Mouse (Mus musculus): Measurements from ENCODE around the gene Otud7a. TPM values are rescaled to one million over a fixed set of nuclear protein-coding genes. Genes with fewer than 3 reads are reported as not detected.

Gene Otud7a
- polyA plus RNA-seq, 1 experiment from 2014 or later = 0.13 TPM

- TF ChIP-seq CTCF (IDR thresholded peaks at IDR 0.05; ENCODE audit: low read depth) = no peak
- Histone ChIP-seq H3K36me3 (ENCODE audit: control insufficient read depth, insufficient read depth) (no peaks in the 10 kb centered on the region), H3K9ac (ENCODE audit: low read depth, low read length) (no peak overlapping the region), H3K27ac (ENCODE audit: low read depth, low read length) (no peak overlapping the region), H3K9me3 (ENCODE audit: control insufficient read depth) (no peaks in the 10 kb centered on the region), H3K4me3 (ENCODE audit: low read depth, low read length) (no peak overlapping the region), H3K4me2 (replicated peaks; ENCODE audit: low read depth) (no peak overlapping the region), H3K27me3 (replicated peaks; ENCODE audit: control insufficient read depth, insufficient read depth, low read length) (no peaks in the 10 kb centered on the region), H3K4me1 (replicated peaks; ENCODE audit: control insufficient read depth, insufficient read depth, low read length) (no peaks in the 10 kb centered on the region)
- WGBS = 80% methylated on average over 3 of the region's 3 CpGs
- no peak for ATAC-seq
Observed at GRCm38 (mm10) chr7:63523051-63523450, 78.5 kb downstream of the Otud7a start.

GRCm38 (mm10) chr7:63540293-63540692 is 95.7 kb downstream of the Otud7a start:
- Histone ChIP-seq H3K9ac (ENCODE audit: low read depth, low read length) (no peak overlapping the region), H3K4me2 (replicated peaks; ENCODE audit: low read depth) (no peak overlapping the region), H3K27me3 (replicated peaks; ENCODE audit: control insufficient read depth, insufficient read depth, low read length) (no peaks in the 10 kb centered on the region), H3K4me3 (ENCODE audit: low read depth, low read length) (no peak overlapping the region), H3K4me1 (replicated peaks; ENCODE audit: control insufficient read depth, insufficient read depth, low read length) (no peaks in the 10 kb centered on the region), H3K9me3 (ENCODE audit: control insufficient read depth) (no peaks in the 10 kb centered on the region), H3K27ac (ENCODE audit: low read depth, low read length) (no peak overlapping the region), H3K36me3 (ENCODE audit: control insufficient read depth, insufficient read depth) (no peaks in the 10 kb centered on the region)
- TF ChIP-seq CTCF (IDR thresholded peaks at IDR 0.05; ENCODE audit: low read depth) = no peak
- 97% methylated on average over 4 of the region's 4 CpGs for WGBS
- no peak for ATAC-seq

- no peak overlapping the region for H3K4me2 ChIP-seq (replicated peaks; ENCODE audit: low read depth)
- no peaks in the 10 kb centered on the region for H3K27me3 ChIP-seq (replicated peaks; ENCODE audit: control insufficient read depth, insufficient read depth, low read length)
- H3K36me3 ChIP-seq (ENCODE audit: control insufficient read depth, insufficient read depth) = no peaks in the 10 kb centered on the region
- WGBS = 65% methylated on average over 1 of the region's 1 CpGs
- H3K4me3 ChIP-seq (ENCODE audit: low read depth, low read length) = no peak overlapping the region
- TF ChIP-seq CTCF (IDR thresholded peaks at IDR 0.05; ENCODE audit: low read depth) = no peak
- H3K9me3 ChIP-seq (ENCODE audit: control insufficient read depth) = no peaks in the 10 kb centered on the region
- H3K4me1 ChIP-seq (replicated peaks; ENCODE audit: control insufficient read depth, insufficient read depth, low read length) = no peaks in the 10 kb centered on the region
- no peak overlapping the region for H3K27ac ChIP-seq (ENCODE audit: low read depth, low read length)
- no peak for ATAC-seq
- no peak overlapping the region for H3K9ac ChIP-seq (ENCODE audit: low read depth, low read length)
Observed at GRCm38 (mm10) chr7:63554457-63554856, 109.9 kb downstream of the Otud7a start.

- Histone ChIP-seq H3K4me2 (replicated peaks; ENCODE audit: low read depth) (no peak overlapping the region), H3K27ac (ENCODE audit: low read depth, low read length) (no peak overlapping the region), H3K9me3 (ENCODE audit: control insufficient read depth) (no peaks in the 10 kb centered on the region), H3K9ac (ENCODE audit: low read depth, low read length) (no peak overlapping the region), H3K4me3 (ENCODE audit: low read depth, low read length) (no peak overlapping the region), H3K4me1 (replicated peaks; ENCODE audit: control insufficient read depth, insufficient read depth, low read length) (no peaks in the 10 kb centered on the region), H3K27me3 (replicated peaks; ENCODE audit: control insufficient read depth, insufficient read depth, low read length) (no peaks in the 10 kb centered on the region), H3K36me3 (ENCODE audit: control insufficient read depth, insufficient read depth) (no peaks in the 10 kb centered on the region)
- no peak for ATAC-seq
- 65% methylated on average over 5 of the region's 5 CpGs for WGBS
- no peak for TF ChIP-seq CTCF (IDR thresholded peaks at IDR 0.05; ENCODE audit: low read depth)
Observed at GRCm38 (mm10) chr7:63556324-63556723, 111.8 kb downstream of the Otud7a start.

GRCm38 (mm10) chr7:63558918-63559317 is 114.4 kb downstream of the Otud7a start:
- Histone ChIP-seq H3K4me3 (ENCODE audit: low read depth, low read length) (no peak overlapping the region), H3K4me2 (replicated peaks; ENCODE audit: low read depth) (no peak overlapping the region), H3K27ac (ENCODE audit: low read depth, low read length) (no peak overlapping the region), H3K4me1 (replicated peaks; ENCODE audit: control insufficient read depth, insufficient read depth, low read length) (no peaks in the 10 kb centered on the region), H3K36me3 (ENCODE audit: control insufficient read depth, insufficient read depth) (no peaks in the 10 kb centered on the region), H3K9me3 (ENCODE audit: control insufficient read depth) (no peaks in the 10 kb centered on the region), H3K9ac (ENCODE audit: low read depth, low read length) (no peak overlapping the region), H3K27me3 (replicated peaks; ENCODE audit: control insufficient read depth, insufficient read depth, low read length) (no peaks in the 10 kb centered on the region)
- no peak for TF ChIP-seq CTCF (IDR thresholded peaks at IDR 0.05; ENCODE audit: low read depth)
- 0 out of 2 replicates have a peak, but pooled peaks have one; percentile 56 for ATAC-seq
- 57% methylated on average over 3 of the region's 3 CpGs for WGBS

- WGBS = 86% methylated on average over 1 of the region's 1 CpGs
Observed at GRCm38 (mm10) chr7:63559679-63560078, 115.1 kb downstream of the Otud7a start.

GRCm38 (mm10) chr7:63583310-63583709 is 138.8 kb downstream of the Otud7a start:
- no peaks in the 10 kb centered on the region for H3K36me3 ChIP-seq (ENCODE audit: control insufficient read depth, insufficient read depth)
- H3K4me3 ChIP-seq (ENCODE audit: low read depth, low read length) = no peak overlapping the region
- ATAC-seq = no peak
- no peaks in the 10 kb centered on the region for H3K27me3 ChIP-seq (replicated peaks; ENCODE audit: control insufficient read depth, insufficient read depth, low read length)
- no peak overlapping the region for H3K9ac ChIP-seq (ENCODE audit: low read depth, low read length)
- no peaks in the 10 kb centered on the region for H3K4me1 ChIP-seq (replicated peaks; ENCODE audit: control insufficient read depth, insufficient read depth, low read length)
- WGBS = 73% methylated on average over 2 of the region's 2 CpGs
- no peak overlapping the region for H3K4me2 ChIP-seq (replicated peaks; ENCODE audit: low read depth)
- no peak overlapping the region for H3K27ac ChIP-seq (ENCODE audit: low read depth, low read length)
- no peak for TF ChIP-seq CTCF (IDR thresholded peaks at IDR 0.05; ENCODE audit: low read depth)
- H3K9me3 ChIP-seq (ENCODE audit: control insufficient read depth) = no peaks in the 10 kb centered on the region

More at GRCm38 (mm10) chr7:63559679-63560078, 115.1 kb downstream of the Otud7a start:
- Histone ChIP-seq H3K9ac (ENCODE audit: low read depth, low read length) (no peak overlapping the region), H3K36me3 (ENCODE audit: control insufficient read depth, insufficient read depth) (no peaks in the 10 kb centered on the region), H3K4me1 (replicated peaks; ENCODE audit: control insufficient read depth, insufficient read depth, low read length) (no peaks in the 10 kb centered on the region), H3K4me2 (replicated peaks; ENCODE audit: low read depth) (no peak overlapping the region), H3K27ac (ENCODE audit: low read depth, low read length) (no peak overlapping the region), H3K27me3 (replicated peaks; ENCODE audit: control insufficient read depth, insufficient read depth, low read length) (no peaks in the 10 kb centered on the region), H3K9me3 (ENCODE audit: control insufficient read depth) (no peaks in the 10 kb centered on the region), H3K4me3 (ENCODE audit: low read depth, low read length) (no peak overlapping the region)
- no peak for ATAC-seq
- TF ChIP-seq CTCF (IDR thresholded peaks at IDR 0.05; ENCODE audit: low read depth) = no peak
